Mouse (Mus musculus): ENCODE data around the gene Klrg2. TPM values are rescaled to one million over a fixed set of nuclear protein-coding genes. Genes with fewer than 3 reads are reported as not detected.

Gene Klrg2
- polyA plus RNA-seq, 1 experiment, result 0.44 TPM

GRCm38 (mm10) chr6:38632826-38633225 lies 4.2 kb downstream of the Klrg2 start:
- DNase-seq (ENCODE audit: extremely low spot score in 1 of 2, low spot score in 1 of 2), result no peak

GRCm38 (mm10) chr6:38629556-38629955 lies 7.5 kb downstream of the Klrg2 start:
- no peak for DNase-seq (ENCODE audit: extremely low spot score in 1 of 2, low spot score in 1 of 2)

- no peak for DNase-seq (ENCODE audit: extremely low spot score in 1 of 2, low spot score in 1 of 2)
Observed at GRCm38 (mm10) chr6:38627486-38627885, 9.6 kb downstream of the Klrg2 start.

GRCm38 (mm10) chr6:38627081-38627480 lies 10.0 kb downstream of the Klrg2 start:
- DNase-seq (ENCODE audit: extremely low spot score in 1 of 2, low spot score in 1 of 2), result no peak

GRCm38 (mm10) chr6:38626086-38626485 lies 11.0 kb downstream of the Klrg2 start:
- no peak for DNase-seq (ENCODE audit: extremely low spot score in 1 of 2, low spot score in 1 of 2)

- peak in 1 of 2 experiments; percentile 61 for DNase-seq (ENCODE audit: extremely low spot score in 1 of 2, low spot score in 1 of 2)
Observed at GRCm38 (mm10) chr6:38624439-38624838, 12.6 kb downstream of the Klrg2 start.

GRCm38 (mm10) chr6:38623457-38623856 lies 13.6 kb downstream of the Klrg2 start:
- DNase-seq (ENCODE audit: extremely low spot score in 1 of 2, low spot score in 1 of 2), result no peak

- peak in 1 of 2 experiments; percentile 45 for DNase-seq (ENCODE audit: extremely low spot score in 1 of 2, low spot score in 1 of 2)
Observed at GRCm38 (mm10) chr6:38622406-38622805, 14.6 kb downstream of the Klrg2 start.

- no peak for DNase-seq (ENCODE audit: extremely low spot score in 1 of 2, low spot score in 1 of 2)
Observed at GRCm38 (mm10) chr6:38609892-38610291, 27.1 kb downstream of the Klrg2 start.

- DNase-seq (ENCODE audit: extremely low spot score in 1 of 2, low spot score in 1 of 2), result no peak
Observed at GRCm38 (mm10) chr6:38597481-38597880, 39.6 kb downstream of the Klrg2 start.

- DNase-seq (ENCODE audit: extremely low spot score in 1 of 2, low spot score in 1 of 2), result no peak
Observed at GRCm38 (mm10) chr6:38581711-38582110, 55.3 kb downstream of the Klrg2 start.

- DNase-seq (ENCODE audit: extremely low spot score in 1 of 2, low spot score in 1 of 2), result peak in 1 of 2 experiments; percentile 26
Observed at GRCm38 (mm10) chr6:38580112-38580857, 56.8 kb downstream of the Klrg2 start.

- no peak for DNase-seq (ENCODE audit: extremely low spot score in 1 of 2, low spot score in 1 of 2)
Observed at GRCm38 (mm10) chr6:38576096-38576495, 60.9 kb downstream of the Klrg2 start.

Other genes with a start within 250 kb of the Klrg2 start
- 25.3 and 26.8 TPM in 2 replicates for gene Ubn2, start 203.3 kb downstream of the Klrg2 start, polyA plus RNA-seq (2012; rRNA removed)
- 122 and 132 TPM in 2 replicates for gene Fmc1, start 103.7 kb downstream of the Klrg2 start, polyA plus RNA-seq (2012; rRNA removed)
- gene Luc7l2, start 85.9 kb downstream of the Klrg2 start, polyA plus RNA-seq (2012; rRNA removed), result 210 and 233 TPM in 2 replicates
- gene Clec2l, start 25.8 kb upstream of the Klrg2 start, polyA plus RNA-seq (2012; rRNA removed), result 103 and 109 TPM in 2 replicates
- gene Tbxas1, start 238.2 kb upstream of the Klrg2 start, polyA plus RNA-seq (2012; rRNA removed), result 1.6 and 2.4 TPM in 2 replicates
- gene Hipk2, start 238.9 kb upstream of the Klrg2 start, polyA plus RNA-seq (2012; rRNA removed), result 22.6 and 23.8 TPM in 2 replicates

Measured in frontal cortex, adult 2 months (tissue).